Mouse (Mus musculus) CH12.LX (cell line): Measurements from ENCODE around the gene Scyl3.

ENCODE experiments used
- CTCF ChIP-seq, 2 experiments: IDR thresholded peaks in 1 of 2; conservative IDR thresholded peaks in 1 of 2; 2 replicates each; pipeline ENCODE4 v1.5.1; 2011 to 2012; ENCODE audit warnings: low read depth in 2 of 2, low read length in 2 of 2, improper control_type of control experiment in 1 of 2, inconsistent platforms in 1 of 2, mild to moderate bottlenecking in 1 of 2, moderate library complexity in 1 of 2
- JUND ChIP-seq: conservative IDR thresholded peaks from 2 replicates; pipeline ENCODE4 v1.6.1; 2011; ENCODE audit warnings: low read depth, low read length, improper control_type of control experiment
- MAX ChIP-seq: IDR thresholded peaks from 2 replicates; pipeline ENCODE4 v1.6.1; 2011; ENCODE audit warnings: low read length, improper control_type of control experiment
- POLR2A ChIP-seq: IDR thresholded peaks from 2 replicates; pipeline ENCODE4 v1.6.1; 2011; ENCODE audit warnings: low read depth, mild to moderate bottlenecking, improper control_type of control experiment, low read length
- RCOR1 ChIP-seq: conservative IDR thresholded peaks from 2 replicates; pipeline ENCODE4 v1.6.1; 2012; ENCODE audit warnings: low read depth, mild to moderate bottlenecking, inconsistent platforms, low read length, improper control_type of control experiment
- SIN3A ChIP-seq: IDR thresholded peaks from 2 replicates; pipeline ENCODE4 v1.6.1; 2012; ENCODE audit warnings: low read length, improper control_type of control experiment, inconsistent platforms
- USF1 ChIP-seq: IDR thresholded peaks from 2 replicates; pipeline ENCODE4 v1.6.1; 2014; ENCODE audit warnings: low read depth, mild to moderate bottlenecking, inconsistent platforms, low read length, improper control_type of control experiment

DNA sequence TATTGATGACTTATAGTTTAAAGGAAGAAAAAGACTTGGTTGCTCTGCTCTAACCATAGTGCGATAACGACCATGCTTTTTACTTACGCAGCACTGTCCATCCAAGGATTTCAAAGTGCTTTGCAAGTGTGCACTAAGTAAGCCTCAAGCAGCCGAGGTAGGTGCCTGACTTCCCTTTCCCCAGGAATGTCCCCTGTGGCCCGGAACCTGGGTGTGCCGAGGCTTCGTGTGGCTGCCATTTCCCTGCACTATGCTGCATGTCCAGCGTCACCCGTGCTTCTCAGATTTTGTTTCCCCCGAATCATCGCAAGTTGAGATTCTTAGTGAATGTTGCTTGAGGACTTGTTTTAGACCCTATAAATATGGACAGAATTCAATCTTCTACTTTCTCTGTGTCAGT lies 16.9 kb upstream of the Scyl3 start:
- TF ChIP-seq SIN3A (no peak), USF1 (no peak), POLR2A (no peak), MAX (no peak), JUND (no peak), RCOR1 (no peak), CTCF (conservative IDR thresholded peaks at IDR 0.05 in 1 of 2, IDR thresholded peaks at IDR 0.05 in 1 of 2; ENCODE audit: low read depth in 2 of 2, low read length in 2 of 2) (no peak)
